Mouse (Mus musculus): ENCODE results near the gene Osbpl10.

The Osbpl10 gene

GRCm38 (mm10) chr9:115096481-115096880 is 118.1 kb downstream of the Osbpl10 start:
- no peak for DNase-seq

- no peak for DNase-seq
These were observed 119.0 kb downstream of the Osbpl10 start for GRCm38 (mm10) chr9:115097340-115097739.

GRCm38 (mm10) chr9:115100181-115100915 is 122.0 kb downstream of the Osbpl10 start:
- no peak for DNase-seq

GRCm38 (mm10) chr9:115107430-115107829 is 129.1 kb downstream of the Osbpl10 start:
- DNase-seq: peak; percentile 24 to 26

- no peak for DNase-seq
These were observed 132.3 kb downstream of the Osbpl10 start for GRCm38 (mm10) chr9:115110655-115111054.

GRCm38 (mm10) chr9:115117314-115117713 is 138.9 kb downstream of the Osbpl10 start:
- no peak for DNase-seq

GRCm38 (mm10) chr9:115120276-115120675 is 141.9 kb downstream of the Osbpl10 start:
- peak; percentile 36 to 51 for DNase-seq

- DNase-seq: peak; percentile 85 to 86
These were observed 142.4 kb downstream of the Osbpl10 start for GRCm38 (mm10) chr9:115120678-115121224.

GRCm38 (mm10) chr9:115127342-115127741 is 149.0 kb downstream of the Osbpl10 start:
- DNase-seq: no peak

- DNase-seq: no peak
These were observed 155.6 kb downstream of the Osbpl10 start for GRCm38 (mm10) chr9:115133926-115134325.

- peak; percentile 26 to 62 for DNase-seq
These were observed 156.4 kb downstream of the Osbpl10 start for GRCm38 (mm10) chr9:115134736-115135135.

GRCm38 (mm10) chr9:115135352-115135751 is 157.0 kb downstream of the Osbpl10 start:
- no peak for DNase-seq

- no peak for DNase-seq
These were observed 159.5 kb downstream of the Osbpl10 start for GRCm38 (mm10) chr9:115137858-115138257.

GRCm38 (mm10) chr9:115139597-115140332 is 161.4 kb downstream of the Osbpl10 start:
- DNase-seq: no peak

- no peak for DNase-seq
These were observed 168.8 kb downstream of the Osbpl10 start for GRCm38 (mm10) chr9:115147141-115147540.

- no peak for DNase-seq
These were observed 169.4 kb downstream of the Osbpl10 start for GRCm38 (mm10) chr9:115147586-115148355.

- DNase-seq: no peak
These were observed 170.8 kb downstream of the Osbpl10 start for GRCm38 (mm10) chr9:115149011-115149756.

- DNase-seq: no peak
These were observed 183.2 kb downstream of the Osbpl10 start for GRCm38 (mm10) chr9:115161591-115161990.

- DNase-seq: peak; percentile 83
These were observed 184.7 kb downstream of the Osbpl10 start for GRCm38 (mm10) chr9:115163031-115163430.

- DNase-seq: no peak
These were observed 185.3 kb downstream of the Osbpl10 start for GRCm38 (mm10) chr9:115163693-115164092.

GRCm38 (mm10) chr9:115164351-115164750 is 186.0 kb downstream of the Osbpl10 start:
- DNase-seq: no peak

GRCm38 (mm10) chr9:115165996-115166395 is 187.6 kb downstream of the Osbpl10 start:
- DNase-seq: no peak
